Mouse (Mus musculus) kidney, adult 9 months (tissue): ENCODE results near the gene Slc25a15.

Experiments
- DNase-seq: peaks from one replicate; pipeline ENCODE4 v3.0.0; 2022

Slc25a15 gene

DNA sequence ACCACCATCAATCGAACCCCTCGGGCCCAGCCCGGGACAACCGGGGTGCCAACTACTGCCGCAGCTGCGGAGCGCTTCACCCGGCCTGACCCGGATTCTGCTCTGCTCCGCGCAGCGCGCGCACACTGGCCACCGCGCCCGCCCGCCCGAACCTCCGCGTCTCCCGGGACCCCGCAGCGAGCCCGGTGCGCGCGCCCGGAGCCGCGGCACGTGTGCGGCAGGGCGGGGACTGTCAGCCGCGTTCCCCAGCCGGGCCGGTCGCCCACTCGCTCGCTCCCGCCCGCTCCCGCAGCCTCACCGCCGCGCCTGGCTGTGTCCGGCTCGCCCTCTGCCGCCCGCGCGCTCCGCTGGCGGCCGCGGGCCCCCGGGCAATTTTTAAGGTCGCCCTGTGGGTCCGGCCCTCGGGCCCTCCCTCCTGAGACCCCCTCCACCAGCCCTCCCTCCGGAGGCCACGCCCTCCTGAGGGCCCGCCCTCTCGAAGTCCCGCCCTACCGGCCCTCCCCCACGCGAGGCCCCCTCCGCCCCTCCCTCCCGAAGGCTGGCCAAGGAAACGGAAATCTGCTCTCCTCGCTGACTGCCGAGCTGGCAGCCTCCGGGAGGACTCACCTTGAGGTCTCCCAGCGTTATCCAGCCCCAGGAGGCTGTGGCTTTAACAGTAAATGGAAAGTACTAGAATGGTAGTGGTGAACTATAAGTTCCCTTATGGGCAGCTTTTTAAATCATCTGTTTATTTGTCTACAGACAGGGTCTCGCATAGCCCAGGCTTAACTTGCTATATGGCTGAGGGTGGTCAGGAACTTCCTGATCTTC lies at the start of gene Slc25a15:
Gene Slc25a15 (minus strand): TSS at position 456 of the 810 bp plus-strand sequence.
- DNase-seq, result peak; percentile 90

DNA sequence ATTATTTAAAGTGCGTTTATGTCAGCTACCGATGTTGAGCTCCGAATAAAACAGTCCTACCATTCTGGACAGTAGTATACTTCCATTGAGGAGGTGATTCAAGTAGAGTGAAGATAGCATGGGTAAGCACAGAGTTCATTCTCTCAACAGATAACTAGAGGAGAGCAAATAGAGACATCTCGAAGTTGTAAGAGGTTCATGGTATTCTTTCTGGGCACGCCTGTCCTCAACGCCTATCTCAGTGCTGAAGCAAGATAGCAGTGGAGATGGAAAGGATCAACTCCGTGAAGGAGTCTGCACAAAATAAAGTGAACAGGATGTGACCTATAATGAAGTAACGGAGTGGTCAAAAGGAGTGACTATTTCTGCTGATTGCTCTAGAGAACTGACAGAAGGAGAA lies 13.6 kb upstream of the Slc25a15 start:
- DNase-seq, result no peak

DNA sequence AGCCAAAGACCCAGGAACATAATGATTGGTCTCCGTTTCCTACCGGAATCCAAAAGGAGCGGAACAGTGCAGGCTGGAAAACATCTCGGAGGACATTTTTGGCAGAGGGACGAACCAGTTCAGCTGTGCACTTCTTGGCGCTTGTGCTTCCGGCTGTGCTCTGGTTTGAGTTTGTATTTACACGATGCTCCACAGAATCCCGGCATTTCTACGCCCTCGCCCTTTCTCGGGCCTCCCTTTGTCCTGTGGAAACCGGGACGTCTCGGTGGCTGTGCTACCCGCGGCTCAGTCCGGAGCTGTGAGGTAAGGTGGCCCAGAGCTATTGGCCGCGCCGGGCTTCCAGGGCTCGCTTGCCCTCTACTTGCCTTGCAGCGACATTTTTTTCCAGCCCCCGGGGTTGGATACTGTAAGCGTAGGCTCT lies 12.9 kb upstream of the Slc25a15 start, which contains the start of gene Mrps31:
Gene Mrps31 (plus strand): TSS at position 80 of the 421 bp plus-strand sequence.
- DNase-seq, result peak; percentile 90

DNA sequence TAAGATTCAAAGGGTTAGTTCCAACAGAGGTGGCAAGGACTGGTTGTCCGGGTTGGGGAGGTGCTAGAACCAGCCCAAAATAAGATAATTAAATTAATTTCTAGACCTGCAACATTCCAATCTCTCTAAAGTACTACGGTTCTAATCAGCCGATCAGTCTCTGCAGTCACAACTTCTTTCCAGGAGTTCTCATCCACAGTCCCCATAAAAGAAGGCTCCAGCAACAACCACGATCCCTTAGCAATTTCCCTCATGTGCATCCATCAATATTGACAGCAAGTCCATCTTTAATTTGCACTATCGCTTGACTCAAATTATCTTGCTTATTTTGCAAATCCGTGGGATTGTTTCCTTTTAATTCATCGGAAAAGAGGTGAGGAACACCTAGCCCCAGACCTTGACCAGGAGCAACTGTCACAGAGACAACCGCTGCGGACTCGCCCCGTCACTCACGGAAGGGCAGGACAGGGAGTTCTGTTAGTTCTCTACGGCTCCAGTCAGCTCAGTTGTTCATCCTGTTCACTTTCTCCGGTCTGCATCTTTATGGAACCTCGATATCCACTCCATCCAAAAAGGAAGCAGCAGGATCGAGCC lies 12.4 kb upstream of the Slc25a15 start:
- DNase-seq, result no peak

DNA sequence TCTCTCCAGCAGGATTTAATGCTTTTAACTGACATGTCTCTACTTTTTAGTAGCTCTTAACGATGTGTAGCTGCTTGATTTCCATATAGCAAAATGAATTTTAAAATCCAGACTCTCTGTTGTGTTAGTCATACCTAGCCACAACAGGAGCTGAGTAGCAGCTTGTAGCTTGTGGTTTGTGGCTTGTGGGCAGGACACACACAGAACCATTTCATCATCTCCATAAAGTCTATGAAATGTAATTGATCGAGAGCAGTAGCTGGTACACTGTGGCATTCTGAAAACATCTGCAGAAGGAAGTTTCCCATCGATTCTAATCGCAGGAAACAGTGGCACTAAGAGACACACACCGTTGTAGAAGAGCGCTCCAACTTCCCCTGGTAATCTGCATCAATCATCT lies 7.3 kb upstream of the Slc25a15 start:
- DNase-seq, result no peak

DNA sequence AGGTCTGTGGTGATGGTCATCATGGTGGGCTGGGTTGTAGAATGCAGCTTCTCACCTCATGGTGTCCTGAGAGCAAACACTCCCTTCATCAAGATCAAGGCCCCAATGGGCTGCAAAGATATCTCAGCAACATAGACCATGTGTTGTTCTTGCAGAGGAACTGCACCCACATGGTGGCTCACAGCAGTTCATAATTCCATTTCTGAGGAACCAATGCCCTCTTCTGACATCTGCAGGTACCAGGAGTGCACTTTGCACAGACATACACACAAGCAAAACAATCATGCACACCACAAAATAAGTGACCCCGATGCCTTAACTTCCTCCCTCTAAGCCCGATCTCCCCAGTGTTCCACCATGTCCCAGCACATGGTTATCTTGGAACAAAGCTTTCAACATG lies 4.8 kb upstream of the Slc25a15 start:
- DNase-seq, result no peak

DNA sequence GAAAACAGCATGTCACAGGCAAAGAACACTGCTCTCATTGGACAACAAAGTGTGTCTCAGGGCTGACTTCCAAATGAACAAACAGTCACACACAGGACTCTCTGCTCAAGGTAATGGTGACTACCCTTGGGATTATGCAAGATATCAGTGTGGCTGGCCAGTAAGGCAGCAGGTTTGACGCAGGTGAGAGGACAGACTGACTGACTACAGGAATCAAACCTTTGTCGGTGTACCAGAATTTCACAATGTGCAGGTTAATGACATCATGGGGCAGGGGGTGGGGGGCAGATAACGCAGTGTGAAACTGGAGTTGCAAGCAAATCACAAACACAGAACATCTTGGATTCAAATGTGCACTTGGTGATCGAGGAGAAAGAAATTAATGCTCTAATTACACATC lies 2.2 kb upstream of the Slc25a15 start:
- DNase-seq, result no peak

DNA sequence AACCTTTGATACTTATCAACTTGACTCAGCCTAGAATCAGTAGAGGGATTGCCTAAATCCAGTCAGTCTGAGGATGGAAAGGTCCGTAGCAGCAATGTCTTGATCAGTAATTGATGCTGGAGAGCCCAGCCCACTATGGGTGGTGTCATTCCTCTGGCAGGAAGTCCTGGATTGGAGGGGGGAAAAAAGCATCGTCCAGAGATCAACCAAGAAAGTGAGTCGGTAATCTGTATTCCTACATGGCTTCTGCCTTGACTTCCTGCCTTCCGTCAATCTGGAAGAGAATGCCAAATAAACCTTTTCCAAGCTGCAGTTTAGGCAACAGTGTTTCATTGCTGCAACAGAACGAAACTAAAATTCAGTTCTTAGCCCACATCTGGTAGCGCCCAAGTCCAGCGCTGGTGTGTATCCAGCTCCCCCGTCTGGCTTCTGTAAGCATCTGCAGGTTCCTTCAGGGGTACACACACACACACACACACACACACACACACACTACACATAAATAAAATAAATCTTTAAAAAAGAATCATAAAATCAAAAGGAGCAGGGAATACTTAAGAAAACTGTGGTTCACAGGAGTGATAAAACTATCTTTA lies 986 bp upstream of the Slc25a15 start:
- DNase-seq, result peak; percentile 43

DNA sequence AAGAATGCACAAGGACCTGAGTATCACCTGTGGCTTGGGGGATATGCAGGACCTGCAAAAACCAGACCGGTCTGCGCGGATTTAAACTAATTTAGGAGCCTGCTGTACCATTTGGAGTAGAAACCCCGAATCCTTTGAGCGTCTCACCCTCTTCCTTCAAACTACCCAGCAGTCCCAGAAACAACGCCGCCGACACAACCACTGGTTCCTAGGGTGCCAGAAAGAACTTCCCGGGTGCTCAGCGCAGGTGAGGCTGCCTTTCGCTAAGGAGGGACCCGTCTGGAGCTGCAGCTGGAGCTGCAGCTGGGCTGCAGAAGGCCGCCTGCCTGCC lies 621 bp downstream of the Slc25a15 start:
- no peak for DNase-seq

DNA sequence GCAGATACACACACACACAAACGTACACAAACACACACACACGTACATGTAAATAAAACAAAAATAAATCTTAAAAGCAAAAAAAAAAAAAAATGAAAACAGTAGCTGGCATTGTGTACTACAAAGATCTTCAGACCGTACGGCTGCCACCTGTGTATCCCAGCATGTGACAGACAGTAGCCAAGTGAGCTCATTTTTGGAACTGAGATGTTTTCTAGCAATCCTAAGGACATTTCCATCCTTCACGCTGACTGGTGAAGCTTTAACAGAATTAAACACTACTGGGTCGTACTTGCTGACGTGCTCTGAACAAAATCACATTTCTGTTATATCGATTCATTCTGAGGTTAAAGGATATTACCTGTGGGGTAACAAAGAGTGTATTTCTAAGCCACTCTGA lies 3.1 kb downstream of the Slc25a15 start:
- no peak for DNase-seq

DNA sequence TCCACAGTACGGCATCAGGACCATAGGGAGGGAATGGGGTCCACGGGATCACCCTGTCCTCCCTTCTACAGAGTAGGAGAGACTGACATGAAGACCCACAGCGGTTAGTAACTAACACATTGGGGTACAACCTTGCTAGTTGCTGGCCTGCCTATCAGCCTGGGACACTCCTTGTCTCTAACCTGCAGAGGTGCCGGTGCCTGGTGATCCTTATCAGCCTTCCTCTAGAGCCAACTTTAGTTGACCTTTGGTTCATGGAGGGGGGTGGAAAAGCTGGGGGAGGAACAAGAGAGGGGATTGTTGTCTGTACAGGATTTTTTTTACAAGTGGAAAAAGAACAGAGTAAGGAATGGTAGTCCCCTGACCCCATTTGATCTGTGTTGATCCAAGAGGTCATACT lies 3.9 kb downstream of the Slc25a15 start:
- DNase-seq, result peak; percentile 86

DNA sequence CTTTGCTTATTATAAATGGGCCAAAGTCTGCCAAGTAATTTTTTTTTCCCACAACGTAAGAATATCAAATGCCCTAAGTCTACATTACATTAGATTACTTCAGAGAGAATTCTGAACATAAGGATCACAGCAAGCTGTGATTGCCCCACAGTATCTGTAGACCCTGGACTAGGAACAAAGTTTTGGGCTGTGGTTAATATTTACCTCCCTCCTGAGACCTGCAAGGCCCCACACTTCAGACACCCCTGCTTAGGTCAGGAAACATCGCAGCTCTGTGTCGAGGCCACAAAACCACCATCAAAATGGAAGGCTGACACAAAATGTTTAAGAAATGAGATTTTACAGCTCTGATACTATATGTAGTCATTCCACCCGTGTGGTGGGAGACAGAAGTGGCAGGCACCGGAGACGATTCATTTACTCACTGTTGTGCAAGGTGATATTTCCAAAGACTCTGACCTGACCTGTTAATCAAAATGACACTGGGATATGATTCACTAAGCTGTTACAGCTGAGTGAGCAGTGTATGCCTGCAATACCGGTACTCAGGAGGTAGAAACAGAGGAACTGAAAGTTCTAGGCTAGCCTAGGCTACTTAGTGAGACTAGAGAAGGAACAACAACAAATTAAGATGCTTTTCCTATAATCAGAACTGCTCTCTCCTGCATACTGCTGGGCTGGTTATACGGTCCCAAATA lies 7.5 kb downstream of the Slc25a15 start:
- DNase-seq, result peak; percentile 89

DNA sequence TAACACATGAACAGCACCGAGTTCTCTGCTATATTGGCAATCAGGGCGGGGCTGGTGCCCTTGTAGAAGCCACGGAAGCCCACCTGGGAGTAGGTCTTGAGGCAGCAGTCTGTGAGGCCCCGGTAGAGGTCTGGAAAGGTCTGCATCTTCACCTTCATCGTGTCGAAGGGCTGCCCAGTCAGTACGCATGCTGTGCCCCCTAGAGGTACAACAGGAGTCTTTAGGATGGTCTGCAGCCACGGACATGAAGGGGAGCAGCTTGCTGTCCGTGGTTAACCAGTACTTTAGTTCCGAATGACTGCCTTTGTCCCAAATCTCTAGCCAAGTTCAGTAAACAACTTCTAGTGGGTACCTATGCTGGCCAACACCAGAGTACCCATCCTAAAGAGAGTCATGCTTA lies 8.5 kb downstream of the Slc25a15 start:
- DNase-seq, result peak; percentile 69

DNA sequence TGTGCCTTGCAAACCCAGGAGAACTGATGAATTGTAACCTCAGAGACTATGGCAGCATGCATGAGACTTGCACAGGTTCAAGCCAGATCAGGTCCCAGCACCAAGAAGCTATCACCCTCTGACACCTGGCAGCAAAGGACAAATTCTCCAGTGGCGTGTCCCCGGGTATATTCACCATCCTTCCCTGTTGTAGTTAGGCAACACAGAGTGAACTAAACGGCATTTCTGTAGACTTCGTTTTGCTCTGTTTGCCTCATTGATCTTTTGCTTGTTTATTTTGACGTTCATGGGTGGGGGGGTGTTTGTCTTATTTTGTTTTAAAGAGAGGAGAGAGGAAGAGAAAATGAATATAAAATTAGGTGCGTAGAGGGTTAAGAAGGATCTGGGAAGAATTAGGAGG lies 13.2 kb downstream of the Slc25a15 start:
- DNase-seq, result no peak

DNA sequence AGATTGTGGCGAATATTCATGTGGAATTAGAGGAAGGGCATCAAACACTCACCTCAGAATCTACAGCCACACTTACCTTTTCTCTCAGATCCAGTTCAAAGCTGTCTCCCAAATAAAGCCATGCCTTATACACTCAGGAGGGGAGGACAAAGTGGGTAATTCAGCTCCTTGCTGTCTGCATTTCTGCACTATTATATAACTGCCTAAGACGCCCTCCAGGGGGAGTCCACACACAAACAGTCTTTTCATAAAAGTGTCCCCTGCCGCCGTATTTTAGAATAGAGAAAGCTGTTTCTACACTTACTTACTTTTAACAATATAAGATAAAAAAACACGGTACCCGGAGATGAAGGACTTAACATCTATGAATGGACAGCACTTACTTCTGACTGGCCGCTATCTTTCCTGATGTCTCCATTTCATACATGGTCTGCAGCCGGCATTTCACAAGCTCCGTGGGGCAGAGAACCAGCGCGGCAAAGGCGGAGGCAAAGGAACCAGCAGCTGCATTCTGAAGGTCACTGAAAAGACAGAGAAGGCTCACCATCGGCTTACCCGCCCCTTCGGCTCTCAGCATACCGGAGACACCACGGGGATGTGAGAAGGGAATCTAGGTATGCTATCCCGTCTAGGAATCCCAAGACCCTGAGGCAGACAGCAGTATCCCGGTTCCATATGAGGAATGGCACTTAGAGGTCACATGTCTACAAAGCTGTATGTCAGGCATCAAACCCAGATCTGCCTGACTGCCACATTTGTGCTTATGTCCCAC lies 15.4 kb downstream of the Slc25a15 start:
- no peak for DNase-seq

DNA sequence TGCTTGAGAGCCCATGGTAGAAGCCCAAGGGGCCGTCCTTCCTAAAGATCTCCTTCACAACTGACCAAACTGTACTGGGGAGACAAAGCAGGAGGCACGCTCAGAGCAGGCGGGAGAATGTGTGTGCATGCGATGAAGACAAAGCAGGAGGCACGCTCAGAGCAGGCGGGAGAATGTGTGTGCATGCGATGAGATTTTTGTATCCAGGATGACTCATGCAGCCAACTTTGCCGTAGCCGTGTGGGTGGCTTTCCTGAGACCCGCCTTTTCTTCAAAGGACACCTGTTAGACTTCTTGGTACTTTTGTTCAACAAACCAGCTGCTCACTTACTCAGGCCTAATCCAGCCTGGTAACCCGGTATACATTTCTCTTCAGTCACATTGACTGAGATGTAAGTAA lies 17.5 kb downstream of the Slc25a15 start:
- no peak for DNase-seq

DNA sequence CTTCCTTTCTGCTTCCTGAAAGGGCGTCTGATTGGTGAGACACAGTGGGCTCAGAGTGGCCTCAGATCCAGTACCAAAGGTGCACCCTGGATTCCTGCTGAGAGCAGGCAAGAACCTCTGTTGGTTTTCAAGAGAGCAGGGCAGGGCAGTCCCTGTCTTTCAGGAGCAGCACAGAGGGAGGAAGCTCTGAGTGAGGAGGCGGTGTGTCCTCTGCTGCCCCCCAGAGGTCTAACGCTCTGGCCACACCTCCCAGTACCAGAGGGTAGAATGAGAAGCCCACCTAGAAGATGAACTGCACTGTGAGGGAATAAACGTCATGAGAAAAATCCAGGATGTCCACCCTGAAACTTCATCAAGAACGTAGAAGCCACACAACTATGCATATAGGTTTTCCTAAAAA lies 21.5 kb downstream of the Slc25a15 start:
- peak; percentile 52 for DNase-seq

DNA sequence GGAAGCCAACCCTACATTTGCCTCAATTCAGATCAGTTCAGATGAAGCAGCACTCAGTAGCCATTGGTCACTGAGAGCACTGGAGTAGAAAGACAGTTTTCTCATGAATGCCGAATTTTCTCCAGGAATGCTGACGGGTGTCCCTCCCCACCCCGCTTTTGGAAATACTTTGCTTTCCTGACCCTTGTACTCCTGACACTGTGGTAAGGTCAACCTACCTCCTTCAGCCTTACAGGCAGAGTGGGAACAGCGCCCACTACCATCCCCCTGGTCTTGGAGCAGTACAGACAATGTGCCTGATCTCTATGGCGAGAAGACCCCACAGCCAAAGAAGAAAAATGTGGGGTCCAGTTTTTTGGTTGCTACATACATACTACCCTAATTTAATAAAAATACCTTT lies 22.1 kb downstream of the Slc25a15 start:
- peak; percentile 52 for DNase-seq

DNA sequence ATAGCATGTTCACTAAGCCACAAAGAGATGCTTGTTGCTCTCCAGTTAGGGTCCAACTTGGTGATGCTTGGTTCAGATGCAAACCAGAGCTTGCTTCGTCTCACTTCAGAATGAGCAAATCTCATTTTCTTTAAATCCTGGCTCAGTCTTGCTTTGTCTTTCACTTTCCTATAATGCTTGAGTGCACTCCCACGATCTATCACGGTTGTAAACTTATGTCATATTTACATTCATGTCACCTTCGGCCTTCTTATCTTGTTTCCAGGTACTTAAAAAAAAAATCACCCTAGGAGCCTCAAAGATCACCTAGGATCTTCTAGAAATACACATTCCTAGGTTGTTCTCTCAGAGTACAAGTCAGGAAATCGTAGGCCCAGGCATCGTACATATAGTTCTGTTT lies 38.5 kb downstream of the Slc25a15 start:
- DNase-seq, result no peak

DNA sequence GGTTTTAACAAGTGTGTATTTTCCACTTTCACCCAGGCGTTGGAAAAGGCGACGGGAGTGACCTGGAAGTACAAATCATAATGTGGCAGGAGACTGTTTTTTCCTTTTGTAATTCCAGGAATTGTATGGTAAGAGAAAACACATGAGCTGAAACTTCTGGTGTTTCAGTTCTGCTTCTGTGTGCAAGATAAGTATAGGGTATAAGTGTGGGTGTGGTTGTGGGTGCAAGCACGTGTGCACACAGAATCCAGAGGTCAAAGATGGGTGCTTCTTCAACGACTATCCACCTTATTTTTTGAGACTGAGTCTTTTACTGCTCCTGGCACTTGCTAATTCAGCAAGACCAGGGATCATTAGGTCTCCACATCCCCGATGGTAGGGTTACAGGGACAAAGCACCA lies 39.0 kb downstream of the Slc25a15 start:
- no peak for DNase-seq

DNA sequence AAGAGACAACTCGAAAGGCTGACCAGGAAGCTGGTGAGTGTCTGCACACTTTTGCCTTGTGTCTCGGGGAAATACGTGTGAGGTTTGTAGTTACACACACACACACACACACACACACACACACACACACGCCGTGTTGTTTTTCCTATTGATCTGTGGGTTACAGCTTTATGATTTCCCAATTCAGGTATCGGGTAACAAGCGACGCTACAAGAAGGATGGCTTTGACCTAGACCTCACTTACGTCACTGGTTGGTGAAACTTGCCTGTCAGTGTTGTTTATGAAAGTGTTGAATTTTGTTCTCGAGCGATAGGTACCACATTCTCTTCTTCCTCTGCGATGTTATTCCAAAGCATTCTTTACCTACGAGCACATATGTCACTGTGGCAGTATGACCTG lies 63.0 kb downstream of the Slc25a15 start:
- no peak for DNase-seq
